Mouse (Mus musculus) CD4-positive, CD25-positive, alpha-beta regulatory T cell, adult 4 months (primary cell): ENCODE measurements around the gene Gatb. TPM values are rescaled to one million over a fixed set of nuclear protein-coding genes. Genes with fewer than 3 reads are reported as not detected.

Experiments used
- ATAC-seq: one replicate; pipeline ENCODE4 v1.8.0; 2017
- polyA plus RNA-seq, 2 experiments: library from polyadenylated mRNA; unstranded; fragments of 100-300 nt; shearing (Covaris generic); gene quantifications; one replicate each; pipeline ENCODE4 v1.2.1; 2017

The Gatb gene
- polyA plus RNA-seq, 2 experiments from 2014 or later: 17.0 to 25.8 TPM

DNA sequence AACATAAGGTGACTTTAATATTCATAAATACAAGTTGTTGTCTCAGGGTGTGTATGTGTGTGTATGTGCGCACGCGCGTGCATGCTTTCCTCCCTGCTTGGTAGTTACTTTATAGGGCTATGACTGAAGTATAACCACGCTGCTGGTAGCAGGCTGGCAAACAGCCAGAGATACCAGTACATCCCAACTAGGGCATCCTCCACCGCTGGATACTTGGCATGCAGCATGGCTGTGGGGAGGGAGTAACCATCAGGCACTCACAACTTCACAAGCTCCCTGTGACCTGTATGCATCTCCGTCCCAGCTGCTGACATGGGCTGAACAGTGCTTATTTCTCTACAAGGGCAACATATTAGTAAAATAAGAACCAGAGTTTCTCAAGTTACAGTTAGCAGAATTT, 85.8 kb downstream of the Gatb start:
- no peak for ATAC-seq

- ATAC-seq: no peak
These were observed 88.3 kb downstream of the Gatb start for GRCm38 (mm10) chr3:85661926-85662813.

- ATAC-seq: no peak
These were observed 89.9 kb downstream of the Gatb start for GRCm38 (mm10) chr3:85663826-85664225.

DNA sequence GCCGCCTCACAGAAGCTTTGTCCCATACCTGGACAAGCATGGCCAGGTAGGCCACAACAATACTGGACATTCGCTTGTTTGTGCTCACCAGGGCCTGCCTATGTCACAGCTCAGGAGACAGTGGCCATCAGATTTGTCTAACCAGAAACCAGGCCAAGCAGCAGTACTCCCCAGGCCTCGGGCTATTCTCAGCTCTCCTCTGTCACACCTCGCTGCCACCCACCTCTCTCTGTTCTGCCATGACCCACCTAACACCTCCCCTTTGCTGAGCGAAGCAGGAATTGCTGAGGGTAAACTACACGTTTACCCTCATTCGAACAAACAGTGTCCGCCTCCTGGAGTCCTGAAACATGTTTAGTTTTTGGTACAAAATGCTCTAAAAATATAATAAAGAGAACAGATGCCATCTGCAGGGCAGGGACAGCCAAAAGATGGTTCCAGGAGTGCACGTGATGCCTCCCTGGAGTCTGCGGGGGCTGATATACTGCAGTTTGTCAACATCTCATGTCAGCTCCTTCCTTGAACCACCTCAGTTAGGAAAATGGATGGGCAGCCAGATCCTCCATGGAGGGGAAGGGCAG, 90.8 kb downstream of the Gatb start:
- no peak for ATAC-seq

DNA sequence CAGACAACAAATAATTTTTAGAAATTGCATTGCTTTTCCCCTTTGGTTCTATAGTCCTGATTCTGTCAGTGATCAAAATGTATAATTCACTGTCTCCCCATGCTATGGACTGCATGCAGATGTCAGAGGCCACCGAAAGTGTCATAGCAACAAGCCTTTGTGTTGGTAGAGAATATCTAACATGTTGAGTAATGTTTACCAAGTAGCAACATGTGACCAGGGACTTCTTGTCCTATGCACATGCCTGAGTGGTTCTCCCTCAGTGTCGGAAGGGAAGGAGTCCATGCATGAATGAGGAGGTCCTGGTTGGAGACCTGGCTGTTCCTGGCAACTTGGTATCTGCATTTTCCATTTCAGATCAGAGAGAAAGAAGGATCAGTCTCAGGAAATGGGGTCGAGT, 92.2 kb downstream of the Gatb start:
- no peak for ATAC-seq

DNA sequence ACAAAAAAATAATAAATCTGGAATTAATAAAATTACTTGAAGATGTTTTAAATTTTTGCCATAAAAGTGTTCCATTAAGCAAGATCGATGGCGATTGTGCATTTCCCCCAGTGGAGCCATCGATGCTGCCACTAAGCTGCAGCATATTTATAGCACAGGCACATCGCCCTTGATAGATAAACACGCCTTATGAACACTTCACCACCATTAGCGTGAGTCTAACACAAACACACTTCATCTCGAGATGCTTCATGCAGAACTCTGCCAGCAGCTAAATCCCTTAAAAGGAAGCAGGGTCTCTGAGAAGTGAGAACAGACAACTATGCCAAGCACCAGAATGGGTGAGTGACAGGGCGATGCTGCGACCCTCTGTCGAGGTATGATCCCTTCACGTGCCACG, 92.8 kb downstream of the Gatb start:
- ATAC-seq: no peak

GRCm38 (mm10) chr3:85667683-85668082, 93.8 kb downstream of the Gatb start:
- no peak for ATAC-seq

- no peak for ATAC-seq
These were observed 95.9 kb downstream of the Gatb start for GRCm38 (mm10) chr3:85669844-85670243.

- no peak for ATAC-seq
These were observed 103.2 kb downstream of the Gatb start for GRCm38 (mm10) chr3:85677133-85677532.

DNA sequence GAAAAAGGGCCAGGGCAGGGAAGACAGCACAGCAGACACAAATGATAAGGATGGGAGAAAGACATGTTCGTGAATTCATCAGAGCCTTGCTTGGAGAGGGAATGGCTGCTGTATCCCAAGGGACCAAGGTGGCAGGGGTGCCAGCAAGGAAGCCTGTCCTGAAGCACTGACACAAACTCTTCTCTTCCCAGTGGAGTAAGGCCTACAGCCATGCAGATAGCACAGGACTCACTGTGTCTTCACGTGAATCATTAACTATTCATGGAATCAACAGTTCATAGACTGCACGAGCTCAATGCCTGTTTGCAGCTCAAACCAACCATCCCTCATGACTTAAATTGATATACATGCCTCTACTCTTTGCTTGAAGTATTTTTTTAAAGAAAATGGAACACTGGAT, 104.0 kb downstream of the Gatb start:
- ATAC-seq: no peak

DNA sequence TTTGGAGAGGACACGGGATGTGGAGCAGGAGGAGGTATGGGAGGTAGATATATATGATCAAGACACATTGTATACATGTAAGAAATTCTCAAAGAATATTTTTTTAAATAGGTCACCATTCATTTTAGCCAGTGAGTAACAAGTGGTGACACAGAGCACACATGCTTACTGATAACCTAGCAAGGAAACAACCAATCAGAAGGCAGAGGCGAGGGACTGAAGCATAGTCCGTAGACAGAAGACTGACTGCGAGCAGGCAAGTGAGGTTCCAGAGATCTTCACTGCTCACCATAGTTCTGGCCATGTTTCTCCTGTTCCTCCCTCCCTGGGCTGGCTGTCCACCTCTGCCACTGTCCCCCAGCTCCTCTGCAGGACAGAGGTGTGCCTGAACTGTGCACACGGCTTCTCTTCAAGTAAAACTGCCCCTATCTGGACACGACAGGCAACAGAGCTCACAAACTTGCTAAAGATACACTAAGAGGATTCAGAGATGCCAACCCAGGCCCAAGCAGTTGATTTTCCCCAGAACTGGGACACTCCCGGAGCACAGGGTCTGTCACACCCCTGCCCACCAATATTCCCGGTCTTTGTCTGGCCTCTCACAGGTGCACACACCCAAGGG, 105.5 kb downstream of the Gatb start:
- no peak for ATAC-seq

GRCm38 (mm10) chr3:85679960-85680359, 106.0 kb downstream of the Gatb start:
- no peak for ATAC-seq

DNA sequence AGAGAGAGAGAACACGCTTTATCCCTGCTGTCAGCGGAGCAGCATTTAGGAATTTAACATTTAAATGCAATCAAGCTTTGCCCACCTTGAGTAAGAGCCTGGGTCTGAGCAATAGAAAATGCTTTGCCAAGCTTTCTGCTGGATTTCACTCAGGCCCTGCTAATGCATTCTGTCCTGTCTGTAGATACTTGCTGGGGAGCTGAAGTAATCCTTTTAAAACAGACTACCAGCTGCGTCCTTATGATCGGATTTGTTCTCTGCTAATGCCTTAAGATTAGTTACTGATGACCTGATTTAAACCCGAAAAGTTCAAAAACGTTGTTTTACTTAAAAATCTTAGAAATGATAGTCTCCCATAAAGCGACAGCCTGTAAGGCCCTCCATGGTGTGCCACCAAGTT, 107.2 kb downstream of the Gatb start:
- ATAC-seq: no peak

DNA sequence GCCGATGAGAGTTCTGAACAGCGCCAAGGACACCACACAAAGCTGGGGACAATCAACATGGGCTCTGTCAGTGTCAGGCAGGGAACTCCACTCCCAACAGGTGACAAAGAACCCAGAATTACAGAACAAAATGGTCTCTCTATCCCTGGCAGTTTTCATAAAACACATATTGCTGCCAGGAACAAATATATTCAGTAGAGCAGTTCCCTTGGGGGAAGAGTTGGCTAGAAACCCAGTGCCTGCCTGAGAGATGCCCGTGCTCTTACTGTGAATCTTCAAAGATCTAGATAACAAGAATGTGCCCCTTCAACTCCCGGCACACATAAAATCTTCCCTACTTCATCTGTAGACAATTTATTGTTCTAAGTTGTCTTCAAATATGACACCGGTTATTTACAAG, 109.7 kb downstream of the Gatb start:
- no peak for ATAC-seq

- ATAC-seq: no peak
These were observed 111.4 kb downstream of the Gatb start for GRCm38 (mm10) chr3:85685271-85685670.

DNA sequence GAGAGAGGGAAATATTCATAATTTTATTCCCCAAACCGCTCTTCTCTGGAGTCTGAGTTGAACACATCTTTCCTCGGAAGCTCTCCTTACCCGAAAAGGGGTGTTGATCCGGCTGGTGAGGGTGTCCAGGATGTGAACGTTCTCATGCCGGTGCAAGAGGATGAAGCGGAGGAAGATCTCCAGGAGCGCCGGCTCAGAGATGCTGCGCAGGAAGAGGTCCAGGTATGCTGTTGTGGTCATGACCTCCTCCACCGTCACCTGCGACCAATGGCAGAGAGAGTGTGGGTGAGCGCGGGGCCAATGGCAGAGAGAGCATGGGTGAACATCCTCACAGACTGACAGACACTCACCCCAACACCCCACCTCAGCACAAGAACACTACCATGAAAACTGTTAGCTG, 114.4 kb downstream of the Gatb start:
- no peak for ATAC-seq

GRCm38 (mm10) chr3:85691134-85691533, 117.2 kb downstream of the Gatb start:
- no peak for ATAC-seq

- ATAC-seq: no peak
These were observed 119.1 kb downstream of the Gatb start for GRCm38 (mm10) chr3:85693013-85693412.

GRCm38 (mm10) chr3:85695056-85695455, 121.1 kb downstream of the Gatb start:
- no peak for ATAC-seq

DNA sequence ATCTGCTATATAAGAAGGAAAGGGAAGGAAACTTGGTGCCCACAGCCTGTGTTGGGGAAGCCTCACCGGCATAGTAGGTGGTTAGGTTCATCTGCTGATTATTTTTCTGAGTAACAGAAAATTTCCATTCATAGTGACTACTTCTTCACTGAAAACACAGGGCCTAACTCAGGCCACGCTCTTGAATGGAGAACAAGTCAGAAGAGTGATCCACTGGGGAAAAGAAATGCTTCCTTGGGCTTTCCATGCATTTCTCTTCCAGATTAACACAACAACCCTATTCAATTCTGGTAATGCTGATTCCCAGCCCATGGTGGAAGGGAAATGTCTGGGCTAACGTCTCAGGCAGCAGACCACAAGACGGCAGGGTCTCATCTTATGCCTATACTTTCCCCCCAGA, 124.6 kb downstream of the Gatb start:
- no peak for ATAC-seq

DNA sequence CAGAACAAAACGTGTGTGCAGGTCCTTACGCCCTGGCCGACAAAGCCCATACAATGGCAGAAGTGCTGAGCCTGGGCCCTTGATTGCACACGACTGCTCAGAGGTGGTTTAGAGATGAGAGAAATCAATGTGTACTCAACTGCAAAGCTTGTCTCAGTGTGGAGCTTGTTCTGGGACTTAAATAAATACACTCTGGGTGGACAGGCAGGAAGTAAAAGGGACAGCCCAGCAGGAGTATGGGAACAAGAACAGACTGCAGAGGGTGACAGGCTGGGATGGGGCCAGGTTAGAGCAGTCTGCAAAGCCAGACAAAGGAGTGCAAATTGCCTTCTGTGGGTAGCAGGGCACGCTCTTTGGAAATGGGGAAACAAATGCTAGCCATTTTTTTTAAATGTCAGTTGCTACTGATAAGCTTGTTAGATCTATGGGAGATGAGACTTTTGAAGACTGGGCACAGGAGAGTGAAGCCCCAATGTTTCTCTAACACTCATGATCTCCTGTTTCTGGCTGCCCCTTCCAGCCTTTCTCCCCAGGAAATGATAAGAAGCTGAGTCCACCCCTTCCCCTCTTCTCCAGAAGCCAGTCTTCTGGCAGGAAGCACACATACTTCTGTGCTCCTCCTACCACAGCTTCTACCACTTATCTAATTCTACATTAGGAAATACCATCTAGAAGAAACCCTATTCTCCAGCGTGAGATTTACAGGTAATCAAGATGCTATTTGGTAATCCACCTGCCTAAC, 129.4 kb downstream of the Gatb start:
- no peak for ATAC-seq
